Mouse (Mus musculus): ENCODE measurements around the gene Dhx58.

- TF ChIP-seq GATA1 (IDR thresholded peaks at IDR 0.05; ENCODE audit: borderline replicate concordance, low read length): no peak
- no peak for TF ChIP-seq FLI1 (IDR thresholded peaks at IDR 0.05; ENCODE audit: low read length)
Measured at GRCm38 (mm10) chr11:100714948-100715347, 10.9 kb upstream of the Dhx58 start.
